Mouse (Mus musculus) liver, postnatal 0 days (tissue): ENCODE results near the gene Rad23a. TPM values are rescaled to one million over a fixed set of nuclear protein-coding genes. Genes with fewer than 3 reads are reported as not detected.

Experiments
- ATAC-seq: fragments of 200-750 bp; cut with Nextera tagmentation; 2 replicates; pipeline ENCODE4 v1.8.0; 2017; ENCODE audit warnings: mild to moderate bottlenecking, moderate library complexity
- DNase-seq: peaks from one replicate; pipeline ENCODE4 v3.0.0-alpha.2; 2016
- H3K27ac ChIP-seq: fragments of 300-500 bp; sonication (generic); 2 replicates; pipeline ENCODE4 v1.5.1; 2014; ENCODE audit warnings: antibody characterized with exemption, moderate library complexity, mild to moderate bottlenecking, low read depth
- H3K27me3 ChIP-seq: fragments of 300-500 bp; sonication (generic); 2 replicates; pipeline ENCODE4 v1.6.1; 2014; ENCODE audit warnings: low read length, control low read depth, mixed read lengths; ENCODE audit not compliant: insufficient read depth
- H3K36me3 ChIP-seq: fragments of 300-500 bp; sonication (generic); replicated peaks from 2 replicates; pipeline ENCODE4 v1.6.1; 2014; ENCODE audit warnings: mild to moderate bottlenecking, control low read depth, low read length, moderate library complexity, mixed read lengths; ENCODE audit not compliant: insufficient read depth
- H3K4me1 ChIP-seq: fragments of 300-500 bp; sonication (generic); 2 replicates; pipeline ENCODE4 v1.6.1; 2014; ENCODE audit warnings: antibody characterized with exemption, mild to moderate bottlenecking, control low read depth; ENCODE audit not compliant: insufficient read depth
- H3K4me2 ChIP-seq: fragments of 300-500 bp; sonication (generic); 2 replicates; pipeline ENCODE4 v1.6.1; 2014; ENCODE audit warnings: low read depth, mild to moderate bottlenecking, low read length, moderate library complexity, mixed read lengths
- H3K4me3 ChIP-seq: fragments of 300-500 bp; sonication (generic); 2 replicates; pipeline ENCODE4 v1.5.1; 2014; ENCODE audit warnings: low read depth, low read length
- H3K9ac ChIP-seq: fragments of 300-500 bp; sonication (generic); replicated peaks from 2 replicates; pipeline ENCODE4 v1.6.1; 2014; ENCODE audit warnings: mild to moderate bottlenecking, moderate library complexity
- H3K9me3 ChIP-seq: fragments of 300-500 bp; sonication (generic); 2 replicates; pipeline ENCODE4 v1.6.1; 2016; ENCODE audit warnings: mild to moderate bottlenecking, control low read depth, low read length, mixed read lengths
- CTCF ChIP-seq: sonication (generic); IDR thresholded peaks from 2 replicates; pipeline ENCODE4 v1.5.1; 2016; ENCODE audit warnings: antibody characterized with exemption, low read depth
- EP300 ChIP-seq: IDR thresholded peaks from 2 replicates; pipeline ENCODE4 v1.6.1; 2016; ENCODE audit warnings: antibody characterized with exemption, low read depth, mild to moderate bottlenecking
- WGBS: fragments of 180-500 bp; shearing (Covaris S2); extraction: QIAGEN DNeasy Blood & Tissue Kit; methylation state at CpG from one replicate; pipeline ENCODE4 v1.1.7; 2014; ENCODE audit not compliant: insufficient replicate concordance; 5-methylcytosine and 5-hydroxymethylcytosine counted together
- polyA plus RNA-seq: library from polyadenylated mRNA; unstranded; fragments of >200 nt; fragmentation: Nextera tagmentation; extraction: Ambion mirVana; gene quantifications from 2 replicates; pipeline ENCODE4 v1.2.1, GENCODE M21; 2015

Rad23a gene
- polyA plus RNA-seq, 1 experiment from 2014 or later: 164 TPM

DNA sequence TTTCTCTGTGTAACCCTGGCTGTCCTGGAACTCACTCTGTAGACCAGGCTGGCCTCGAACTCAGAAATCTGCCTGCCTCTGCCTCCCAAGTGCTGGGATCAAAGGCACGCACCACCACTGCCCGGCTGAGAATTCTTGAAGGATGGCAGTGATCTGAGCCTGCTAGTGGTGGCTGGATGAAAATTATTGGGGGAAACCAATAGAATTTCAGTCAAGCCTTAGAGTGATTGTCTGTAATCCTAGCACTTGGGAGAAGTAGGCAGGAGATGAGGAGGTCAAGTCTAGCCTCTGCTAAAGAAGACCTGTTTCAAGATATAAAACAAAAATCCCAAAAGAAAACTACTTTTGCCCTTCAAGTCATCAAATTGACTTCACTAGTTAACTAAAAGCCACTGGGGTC, 16.0 kb upstream of the Rad23a start:
- Histone ChIP-seq H3K27ac (no peak overlapping the region), H3K4me2 (peak overlapping the region; percentile 87; the same call in 1 of the 2 replicates), H3K4me1 (peaks cover 14% of the 10 kb centered on the region), H3K27me3 (no peaks in the 10 kb centered on the region), H3K4me3 (peak overlapping the region; percentile 89; the same call in 1 of the 2 replicates), H3K36me3 (peaks cover 21% of the 10 kb centered on the region), H3K9me3 (no peaks in the 10 kb centered on the region), H3K9ac (no peak overlapping the region)
- DNase-seq (no peak), ATAC-seq (no peak)
- TF ChIP-seq EP300 (no peak), CTCF (no peak)
- 90% methylated on average over 3 of the region's 3 CpGs for WGBS

DNA sequence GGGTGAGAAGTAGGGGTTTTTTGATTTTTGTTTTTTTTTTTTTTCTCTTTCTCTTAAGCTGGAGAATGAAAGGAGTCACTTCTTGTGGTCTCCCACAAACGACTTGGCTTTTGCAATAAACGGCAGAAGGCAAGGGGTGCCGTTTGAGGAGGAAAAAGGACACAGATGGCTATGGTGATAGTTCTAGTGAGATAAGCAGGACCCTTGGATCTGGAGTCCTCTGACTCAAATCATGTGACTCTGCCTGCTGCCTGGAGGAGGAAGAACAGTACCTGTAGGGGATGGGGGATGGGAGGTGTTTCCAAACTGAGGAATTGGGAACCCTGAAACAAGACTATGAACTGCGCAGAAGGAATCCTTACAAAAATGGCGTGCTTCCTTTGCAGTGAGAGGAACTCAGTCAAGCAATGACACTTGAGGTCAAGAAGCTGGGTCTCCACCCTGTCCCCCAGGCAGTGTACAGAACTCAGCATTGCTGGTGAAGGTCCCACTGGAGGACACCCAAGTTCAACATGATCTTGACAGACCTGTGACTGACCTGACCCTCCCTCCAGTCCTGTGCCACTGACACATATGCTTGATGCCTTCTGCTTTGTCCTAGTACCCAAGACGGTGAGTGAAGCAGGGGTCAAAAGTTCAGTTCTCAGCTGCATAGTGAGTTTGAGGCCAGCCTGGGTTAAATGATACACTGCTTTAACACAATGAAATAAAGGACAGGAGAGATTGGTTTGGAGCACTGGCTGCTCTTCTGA, 7.4 kb upstream of the Rad23a start:
- WGBS: 15% methylated on average over 6 of the region's 6 CpGs
- peaks cover 28% of the 10 kb centered on the region for H3K4me1 ChIP-seq
- H3K27me3 ChIP-seq: no peaks in the 10 kb centered on the region
- H3K27ac ChIP-seq: peak overlapping the region; percentile 90
- no peaks in the 10 kb centered on the region for H3K9me3 ChIP-seq
- peak overlapping the region; percentile 71 for H3K4me3 ChIP-seq
- H3K4me2 ChIP-seq: peak overlapping the region; percentile 88
- TF ChIP-seq EP300 (peak; percentile 66; the same call in 1 of the 2 replicates), CTCF (no peak)
- H3K9ac ChIP-seq: peak overlapping the region; percentile 62
- H3K36me3 ChIP-seq: peaks cover 25% of the 10 kb centered on the region
- no peak for ATAC-seq
- no peak for DNase-seq

DNA sequence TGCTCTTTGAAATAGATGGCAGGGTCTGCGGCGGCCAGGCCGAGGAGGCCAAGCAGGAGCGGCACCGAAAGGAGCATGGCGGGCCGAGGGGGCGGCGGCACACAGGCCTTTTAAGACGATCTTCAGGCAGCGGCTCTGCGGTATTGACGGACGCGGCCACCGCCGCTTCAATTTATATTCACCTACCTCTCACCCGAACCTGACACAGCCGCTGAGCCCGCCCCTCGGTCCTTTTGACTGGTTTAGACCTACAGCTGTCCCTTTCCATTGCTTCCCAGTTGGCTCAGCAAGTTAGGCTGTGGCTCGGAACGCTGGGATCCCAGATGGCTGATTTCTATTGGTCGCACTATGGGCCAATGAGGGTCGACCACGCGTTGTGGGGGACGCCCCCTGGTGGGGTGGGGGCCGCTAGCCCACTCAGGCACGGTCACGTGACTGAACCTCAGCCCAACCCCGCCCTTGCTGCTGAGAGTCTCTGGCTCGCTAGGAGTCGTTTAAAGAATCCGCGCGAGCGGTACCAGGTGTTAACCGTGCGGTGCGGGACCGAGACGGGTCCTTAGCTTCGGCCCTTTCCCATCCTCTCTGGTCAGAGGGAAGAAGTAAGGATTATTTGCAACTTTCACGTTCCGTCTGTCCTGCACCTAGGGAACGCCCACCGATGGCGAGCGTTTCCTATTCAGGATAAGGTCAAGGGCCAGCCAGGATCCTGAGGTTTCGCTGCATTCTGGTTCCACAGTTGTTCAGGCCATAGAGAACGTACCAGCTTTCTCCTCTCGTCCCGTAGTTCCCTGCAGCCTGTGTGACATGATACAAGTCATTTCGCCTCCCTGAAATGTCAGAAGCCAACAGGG, 6.5 kb upstream of the Rad23a start, which contains the start of gene Calr:
Gene Calr, minus strand, starts transcription at position 213 of the 851 bp plus-strand sequence.
- WGBS: under 1% methylated on average over 55 of the region's 55 CpGs
- no peaks in the 10 kb centered on the region for H3K9me3 ChIP-seq
- H3K4me1 ChIP-seq: peaks cover 28% of the 10 kb centered on the region
- H3K27ac ChIP-seq: peak within 1 kb of the TSS; percentile 90
- H3K4me3 ChIP-seq: peak within 1 kb of the TSS; percentile 71
- H3K36me3 ChIP-seq: peaks cover 35% of the 10 kb centered on the region
- TF ChIP-seq EP300 (peak; percentile 40; the same call in 1 of the 2 replicates), CTCF (peak; percentile 58)
- peak; percentile 99 for ATAC-seq
- peak within 1 kb of the TSS; percentile 88 for H3K4me2 ChIP-seq
- DNase-seq: peak; percentile 99
- H3K9ac ChIP-seq: peak within 1 kb of the TSS; percentile 80
- H3K27me3 ChIP-seq: no peaks in the 10 kb centered on the region

DNA sequence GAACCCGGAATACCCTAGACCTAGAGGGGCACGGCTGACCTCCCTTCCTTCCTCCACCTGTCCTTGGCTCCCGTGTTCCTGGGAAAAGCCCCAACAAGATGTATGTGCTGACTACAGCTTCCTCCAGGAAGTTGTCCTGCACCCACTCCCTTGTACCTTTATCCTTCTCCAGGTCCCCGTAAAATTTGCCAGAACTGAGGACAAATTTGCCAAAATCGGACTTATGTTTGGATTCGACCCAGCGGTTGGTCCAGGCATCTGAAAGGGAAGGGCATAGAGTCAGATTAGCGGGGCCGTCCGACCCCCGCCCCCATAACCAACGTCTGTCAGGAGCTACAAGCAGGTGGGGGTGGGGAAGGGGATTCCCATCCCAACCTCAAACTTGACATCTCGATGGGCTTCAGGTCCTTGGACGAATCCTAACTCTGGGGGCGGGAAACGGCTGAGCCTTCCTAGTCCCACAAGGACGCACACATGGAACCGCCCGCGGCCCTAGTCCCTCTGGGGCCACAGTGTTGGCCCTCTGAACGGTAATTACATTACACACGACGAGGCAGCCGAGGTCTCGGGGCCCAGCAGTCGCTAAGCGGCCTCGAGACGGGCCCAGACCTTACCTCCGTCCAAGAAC, 5.7 kb upstream of the Rad23a start:
- under 1% methylated on average over 30 of the region's 30 CpGs for WGBS
- H3K4me1 ChIP-seq: peaks cover 31% of the 10 kb centered on the region
- no peak for DNase-seq

DNA sequence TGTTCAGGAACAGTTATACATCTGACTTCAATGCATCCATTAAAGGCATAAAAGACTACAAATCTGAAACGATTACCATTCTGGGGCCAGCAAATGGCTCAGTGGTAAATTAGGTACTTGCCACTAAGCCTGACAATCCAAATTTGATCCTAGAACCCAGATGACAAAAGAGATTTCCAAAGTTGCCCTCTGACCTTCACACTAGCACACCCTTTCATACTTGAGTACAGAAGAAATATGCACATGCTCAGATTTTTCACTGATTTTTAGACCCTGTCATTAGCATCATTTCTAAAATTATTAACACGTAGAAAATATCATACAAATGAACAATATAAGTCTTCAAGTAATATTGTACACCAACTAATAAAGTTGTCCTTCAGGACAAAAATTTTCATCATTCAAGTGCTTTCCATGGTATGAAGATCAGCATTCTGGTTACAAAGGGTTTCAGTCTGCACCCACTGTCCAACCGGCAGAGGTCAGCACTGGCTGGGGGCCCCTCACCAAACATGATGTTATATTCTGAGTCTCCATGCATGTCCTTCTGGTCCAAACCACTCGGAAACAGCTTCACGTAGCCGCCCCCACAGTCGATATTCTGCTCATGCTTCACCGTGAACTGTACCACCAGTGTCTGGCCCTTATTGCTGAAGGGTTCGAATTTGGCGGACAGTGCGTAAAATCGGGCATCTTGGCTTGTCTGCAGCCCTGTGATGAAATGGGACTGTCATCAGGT, 5.1 kb upstream of the Rad23a start:
- Histone ChIP-seq H3K27ac (peak overlapping the region; percentile 85; the same call in 1 of the 2 replicates), H3K4me2 (peak overlapping the region; percentile 88), H3K9ac (peak overlapping the region; percentile 80), H3K27me3 (no peaks in the 10 kb centered on the region), H3K4me1 (peaks cover 32% of the 10 kb centered on the region), H3K36me3 (peaks cover 43% of the 10 kb centered on the region), H3K9me3 (no peaks in the 10 kb centered on the region), H3K4me3 (peak overlapping the region; percentile 71)
- 11% methylated on average over 12 of the region's 12 CpGs for WGBS
- TF ChIP-seq EP300 (no peak), CTCF (peak; percentile 73)
- no peak for ATAC-seq
- DNase-seq: peak; percentile 63

More for the DNA sequence above, 5.7 kb upstream of the Rad23a start:
- Histone ChIP-seq H3K9me3 (no peaks in the 10 kb centered on the region), H3K36me3 (peaks cover 41% of the 10 kb centered on the region), H3K9ac (peak overlapping the region; percentile 80), H3K27me3 (no peaks in the 10 kb centered on the region), H3K4me2 (peak overlapping the region; percentile 88), H3K27ac (peak overlapping the region; percentile 85), H3K4me3 (peak overlapping the region; percentile 71)
- TF ChIP-seq CTCF (no peak), EP300 (no peak)
- ATAC-seq: peak; percentile 30
